Mouse (Mus musculus) frontal cortex, postnatal 36 days (tissue): ENCODE results near the gene Gm17677.

Experiments
- DNase-seq, 2 experiments: peaks; one replicate each; pipeline ENCODE4 v3.0.0; 2022; ENCODE audit warnings: low spot score in 2 of 2

The Gm17677 gene

DNA sequence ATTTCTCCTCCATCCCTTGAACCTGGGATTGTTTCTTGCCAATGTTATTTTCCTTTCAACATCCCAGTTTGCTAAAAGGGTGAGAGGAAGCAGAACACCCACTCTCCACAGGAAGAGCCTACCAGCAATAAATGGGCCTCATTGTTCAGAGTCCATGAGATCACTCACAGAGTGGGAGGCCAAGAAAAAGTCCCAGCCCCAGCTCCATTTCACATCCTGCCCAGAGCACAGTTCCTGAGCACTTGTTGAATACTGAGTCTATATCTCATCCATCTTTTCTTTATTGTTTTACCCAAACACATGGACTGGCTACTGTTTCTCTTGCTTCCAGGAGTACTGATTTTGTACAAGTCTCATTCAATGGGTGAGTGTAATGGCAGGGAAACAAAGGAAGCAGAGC lies at the start of gene Gm17677:
Gene Gm17677 (plus strand): TSS at position 301 of the 400 bp plus-strand sequence.
- DNase-seq: no peak

DNA sequence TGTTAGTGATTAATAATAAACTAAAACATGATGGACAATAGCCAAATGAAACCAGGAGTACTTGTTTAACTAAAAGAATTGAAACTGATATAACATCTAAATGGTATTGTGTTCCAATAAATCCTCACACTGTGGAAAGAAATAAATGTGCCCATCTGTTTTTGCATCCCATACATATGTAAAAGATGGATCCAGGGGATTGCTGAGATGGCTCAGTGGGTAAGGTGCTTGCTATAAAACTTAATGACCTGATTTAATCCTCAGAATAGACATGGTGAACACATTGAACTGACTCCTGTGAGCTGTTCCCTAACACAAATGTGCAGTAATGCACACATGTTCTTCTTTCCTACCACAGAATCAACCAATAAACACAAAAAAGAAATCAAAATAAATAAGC lies 48.9 kb upstream of the Gm17677 start:
- no peak for DNase-seq

DNA sequence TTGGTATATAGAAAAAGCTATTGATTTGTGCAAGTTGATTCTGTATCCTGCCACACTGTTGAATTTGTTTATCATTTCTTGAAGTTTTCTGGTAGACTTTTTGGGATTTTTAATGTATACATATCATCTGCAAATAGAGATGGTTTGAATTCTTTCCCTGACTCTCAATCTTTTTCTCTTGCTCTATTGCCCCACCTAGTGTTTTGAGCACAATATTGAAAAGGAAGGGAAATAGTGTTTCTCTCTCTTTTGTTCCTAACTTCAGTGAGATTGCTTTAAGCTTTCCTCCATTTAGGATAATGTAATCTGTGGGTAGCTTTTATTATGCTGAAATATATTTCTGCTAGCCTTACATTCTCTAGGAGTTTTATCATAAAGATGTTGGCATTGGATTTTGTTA lies 33.6 kb upstream of the Gm17677 start:
- no peak for DNase-seq

DNA sequence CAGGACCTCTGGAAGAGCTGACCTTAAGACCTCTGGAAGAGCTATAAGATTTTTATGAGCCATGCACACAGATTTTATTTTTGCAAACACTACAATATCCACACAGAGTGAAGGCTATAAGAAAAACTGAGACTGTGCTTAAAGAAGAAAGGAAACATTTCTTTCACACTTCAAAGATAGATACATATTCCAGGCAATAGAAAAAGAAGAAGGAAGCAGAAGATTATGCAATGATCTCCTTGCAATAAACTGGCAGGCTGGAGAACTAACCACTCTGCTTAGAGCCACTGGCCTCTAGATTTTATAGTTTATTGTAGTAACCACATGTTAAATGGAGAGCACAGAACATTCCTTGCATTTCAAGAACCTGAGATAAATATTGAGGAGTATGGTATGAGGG lies 16.0 kb downstream of the Gm17677 start:
- DNase-seq: no peak

- DNase-seq: no peak
Observed at GRCm38 (mm10) chr9:35778009-35778408, 37.2 kb downstream of the Gm17677 start, which contains the start of gene Gm17727. Gm17727 (minus strand) TSS chr9:35778109.

GRCm38 (mm10) chr9:35790001-35790400 lies 49.2 kb downstream of the Gm17677 start, which contains the start of the genes Gm27235 and D730048I06Rik:
Gm27235 (minus strand) TSS chr9:35790101.
D730048I06Rik (minus strand) TSS chr9:35790112.
- no peak for DNase-seq
